Mouse (Mus musculus) ES-E14 (cell line): ENCODE data around the gene Lmcd1.

ENCODE experiments used
- CHD2 ChIP-seq: IDR thresholded peaks from 2 replicates; pipeline ENCODE4 v1.6.1; 2014; ENCODE audit warnings: mild to moderate bottlenecking, low read depth, low read length, inconsistent platforms
- HCFC1 ChIP-seq: IDR thresholded peaks from 2 replicates; pipeline ENCODE4 v1.6.1; 2012; ENCODE audit warnings: low read length, inconsistent platforms, borderline replicate concordance; ENCODE audit not compliant: insufficient read depth
- MAFK ChIP-seq: IDR thresholded peaks from 2 replicates; pipeline ENCODE4 v1.6.1; 2014; ENCODE audit warnings: mild to moderate bottlenecking, low read depth, low read length, inconsistent platforms; ENCODE audit not compliant: insufficient read depth
- ZC3H11A ChIP-seq: IDR thresholded peaks from 2 replicates; pipeline ENCODE4 v1.6.1; 2012; ENCODE audit warnings: low read depth, mild to moderate bottlenecking, inconsistent platforms, low read length, borderline replicate concordance
- ZNF384 ChIP-seq: IDR thresholded peaks from 2 replicates; pipeline ENCODE4 v1.6.1; 2012; ENCODE audit warnings: low read depth, low read length, inconsistent platforms

DNA sequence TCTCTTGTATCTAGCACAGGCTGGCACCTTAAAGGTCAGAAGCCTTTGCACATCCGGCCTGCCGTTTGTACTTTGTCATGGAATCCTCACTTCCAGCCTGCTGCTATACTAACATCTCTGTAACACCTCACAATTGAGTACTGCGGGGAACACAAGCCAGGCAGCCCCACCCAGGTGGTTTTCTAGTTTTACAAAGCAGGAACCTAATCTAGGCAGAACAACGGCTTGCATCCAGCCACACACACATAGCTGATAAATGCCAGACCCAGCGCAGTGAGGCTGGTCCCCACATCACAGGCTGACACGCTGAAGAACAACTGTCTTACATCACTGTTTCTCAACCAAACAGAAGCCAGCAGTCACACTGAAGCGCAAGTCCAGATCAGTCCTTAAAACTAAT lies 28.7 kb downstream of the Lmcd1 start:
- no peak for TF ChIP-seq ZC3H11A
- TF ChIP-seq ZNF384 = no peak
- TF ChIP-seq CHD2 = no peak
- no peak for TF ChIP-seq MAFK
- TF ChIP-seq HCFC1 = no peak
